Mouse (Mus musculus) lung, postnatal 25 days (tissue): ENCODE measurements around the gene Slx4ip.

Experiments
- DNase-seq: peaks from one replicate; pipeline ENCODE4 v3.0.0; 2022; ENCODE audit warnings: low spot score

The Slx4ip gene

GRCm38 (mm10) chr2:137064513-137064912 lies 173.5 kb downstream of the Slx4ip start:
- no peak for DNase-seq

- DNase-seq: no peak
Measured at GRCm38 (mm10) chr2:137067479-137068110, 176.6 kb downstream of the Slx4ip start.

- no peak for DNase-seq
Measured at GRCm38 (mm10) chr2:137073473-137074312, 182.7 kb downstream of the Slx4ip start.

- no peak for DNase-seq
Measured at GRCm38 (mm10) chr2:137074313-137074620, 183.2 kb downstream of the Slx4ip start.

GRCm38 (mm10) chr2:137078771-137079170 lies 187.8 kb downstream of the Slx4ip start:
- DNase-seq: no peak

GRCm38 (mm10) chr2:137079721-137080320 lies 188.8 kb downstream of the Slx4ip start:
- DNase-seq: no peak

GRCm38 (mm10) chr2:137080468-137080867 lies 189.4 kb downstream of the Slx4ip start:
- DNase-seq: peak; percentile 30

GRCm38 (mm10) chr2:137081001-137081400 lies 190.0 kb downstream of the Slx4ip start:
- DNase-seq: no peak

- peak; percentile 17 for DNase-seq
Measured at GRCm38 (mm10) chr2:137082896-137083620, 192.0 kb downstream of the Slx4ip start.

- DNase-seq: peak; percentile 22
Measured at GRCm38 (mm10) chr2:137085257-137085656, 194.2 kb downstream of the Slx4ip start.

- no peak for DNase-seq
Measured at GRCm38 (mm10) chr2:137086621-137087395, 195.8 kb downstream of the Slx4ip start.

GRCm38 (mm10) chr2:137087705-137088104 lies 196.7 kb downstream of the Slx4ip start:
- no peak for DNase-seq

- no peak for DNase-seq
Measured at GRCm38 (mm10) chr2:137091766-137092522, 200.9 kb downstream of the Slx4ip start.

- DNase-seq: no peak
Measured at GRCm38 (mm10) chr2:137092523-137093297, 201.7 kb downstream of the Slx4ip start.

GRCm38 (mm10) chr2:137093298-137093630 lies 202.2 kb downstream of the Slx4ip start:
- no peak for DNase-seq

GRCm38 (mm10) chr2:137094301-137094700 lies 203.3 kb downstream of the Slx4ip start:
- DNase-seq: no peak

GRCm38 (mm10) chr2:137096981-137097460 lies 206.0 kb downstream of the Slx4ip start:
- DNase-seq: no peak

- DNase-seq: peak; percentile 51
Measured at GRCm38 (mm10) chr2:137098269-137099035, 207.4 kb downstream of the Slx4ip start.

GRCm38 (mm10) chr2:137099211-137099734 lies 208.3 kb downstream of the Slx4ip start:
- DNase-seq: no peak
